Mouse (Mus musculus): Measurements from ENCODE around the gene Tcf7l1. TPM values are rescaled to one million over a fixed set of nuclear protein-coding genes. Genes with fewer than 3 reads are reported as not detected.

Gene Tcf7l1
- polyA plus RNA-seq, 1 experiment from 2014 or later, result 21.7 TPM

DNA sequence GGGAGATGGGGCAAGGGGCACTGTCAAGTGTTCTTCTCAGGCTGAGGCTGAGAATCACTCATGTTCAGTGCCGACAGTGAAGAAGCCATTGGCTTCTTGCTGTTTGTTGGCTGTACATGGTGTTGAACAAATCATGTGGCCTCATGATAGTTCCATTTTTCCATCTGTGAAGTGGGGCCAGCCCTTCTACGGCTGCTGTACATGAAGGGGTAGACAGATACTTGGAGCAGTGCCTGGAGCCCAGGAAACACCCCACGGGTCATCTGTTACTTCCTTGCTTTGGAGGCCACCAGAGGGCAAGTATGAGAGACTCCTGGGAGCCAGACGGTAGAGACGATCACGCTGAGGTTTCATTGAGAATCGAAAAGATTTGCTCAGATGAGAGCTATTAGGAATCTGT is 46.7 kb downstream of the Tcf7l1 start:
- peaks cover 14% of the 10 kb centered on the region for H3K4me1 ChIP-seq
- whole genome bisulfite sequencing, result 91% methylated on average over 7 of the region's 7 CpGs
- no peaks in the 10 kb centered on the region; the same call in 1 of the 2 replicates for H3K27me3 ChIP-seq
- H3K27ac ChIP-seq (replicated peaks), result no peak overlapping the region
- ATAC-seq (ENCODE audit: low FRiP score, low read depth), result no peak
- no peak overlapping the region for H3K9ac ChIP-seq (replicated peaks)
- H3K9me3 ChIP-seq, result no peaks in the 10 kb centered on the region
- no peak overlapping the region for H3K4me3 ChIP-seq
- no peak overlapping the region for H3K4me2 ChIP-seq (replicated peaks)
- H3K36me3 ChIP-seq, result no peaks in the 10 kb centered on the region

DNA sequence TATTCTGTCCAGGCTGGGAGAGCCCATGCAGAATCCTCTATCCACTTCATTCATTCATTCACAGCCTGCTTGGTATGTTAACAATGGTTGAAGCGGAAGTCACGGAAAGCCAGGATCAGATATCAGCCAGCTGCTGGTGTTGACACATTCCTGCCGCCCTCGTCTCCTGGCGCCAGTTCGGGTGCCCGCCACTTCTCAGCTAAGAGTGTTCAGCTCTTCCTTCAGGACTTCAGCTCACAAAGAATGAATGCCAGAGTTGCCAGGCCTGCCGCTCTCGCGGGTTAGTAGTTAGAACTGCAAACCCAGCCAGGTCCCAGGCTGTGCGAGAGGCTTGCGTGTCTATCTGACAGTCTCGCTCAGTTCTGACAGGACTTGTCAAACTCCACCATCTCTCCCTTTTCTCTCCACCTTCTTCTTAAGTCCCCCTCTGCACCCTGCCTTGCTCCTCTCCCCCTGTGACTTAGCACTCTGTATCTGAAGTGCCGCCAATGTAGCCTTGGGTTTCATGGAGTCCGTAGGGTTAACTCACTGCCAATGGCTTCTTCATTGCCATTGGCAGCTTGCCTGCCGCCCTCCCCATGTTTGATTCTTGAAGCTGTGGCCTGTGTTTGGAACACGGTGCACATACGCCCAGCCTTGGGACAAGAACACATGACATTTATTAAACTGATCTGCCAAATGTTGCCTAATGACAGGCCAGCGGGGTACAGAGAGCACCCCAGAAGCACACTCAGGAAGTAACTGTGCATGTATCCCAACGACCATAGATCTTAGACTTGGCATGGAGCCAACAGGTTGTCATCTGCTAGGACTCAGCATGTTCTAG is 48.2 kb downstream of the Tcf7l1 start:
- no peak overlapping the region for H3K9ac ChIP-seq (replicated peaks)
- ATAC-seq (ENCODE audit: low FRiP score, low read depth), result no peak
- 73% methylated on average over 20 of the region's 20 CpGs for WGBS
- peaks cover 12% of the 10 kb centered on the region for H3K4me1 ChIP-seq
- H3K27me3 ChIP-seq, result no peaks in the 10 kb centered on the region; the same call in 1 of the 2 replicates
- no peaks in the 10 kb centered on the region for H3K36me3 ChIP-seq
- H3K27ac ChIP-seq (replicated peaks), result no peak overlapping the region; the same call in 1 of the 2 replicates
- no peaks in the 10 kb centered on the region for H3K9me3 ChIP-seq
- no peak overlapping the region for H3K4me2 ChIP-seq (replicated peaks)
- no peak overlapping the region for H3K4me3 ChIP-seq

DNA sequence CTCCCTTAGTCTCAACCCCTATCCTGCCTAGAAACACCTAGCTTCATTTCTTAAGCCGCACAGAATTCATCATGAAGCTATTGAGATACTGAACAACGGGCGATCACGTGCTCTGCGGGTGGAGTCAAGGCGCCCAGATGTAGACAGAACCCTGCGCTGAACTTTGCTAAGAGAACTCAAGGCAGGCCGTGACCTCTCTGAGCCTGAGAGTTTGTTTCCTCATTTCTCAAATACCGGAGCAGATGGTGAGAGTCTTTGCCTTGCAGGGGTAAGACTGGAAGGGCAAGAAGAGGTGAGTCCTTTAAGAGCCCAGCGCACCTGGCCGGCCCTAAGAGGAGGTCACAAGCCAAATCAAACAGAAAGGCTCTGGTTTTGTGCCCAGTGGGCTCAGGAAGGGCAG is 52.2 kb downstream of the Tcf7l1 start:
- 92% methylated on average over 11 of the region's 11 CpGs for WGBS
- no peak overlapping the region for H3K27ac ChIP-seq (replicated peaks)
- H3K4me3 ChIP-seq, result no peak overlapping the region
- H3K4me2 ChIP-seq (replicated peaks), result no peak overlapping the region
- no peak for ATAC-seq (ENCODE audit: low FRiP score, low read depth)
- H3K9me3 ChIP-seq, result no peaks in the 10 kb centered on the region
- no peak overlapping the region for H3K9ac ChIP-seq (replicated peaks)
- no peaks in the 10 kb centered on the region for H3K27me3 ChIP-seq
- no peaks in the 10 kb centered on the region for H3K36me3 ChIP-seq
- peaks cover 14% of the 10 kb centered on the region for H3K4me1 ChIP-seq

DNA sequence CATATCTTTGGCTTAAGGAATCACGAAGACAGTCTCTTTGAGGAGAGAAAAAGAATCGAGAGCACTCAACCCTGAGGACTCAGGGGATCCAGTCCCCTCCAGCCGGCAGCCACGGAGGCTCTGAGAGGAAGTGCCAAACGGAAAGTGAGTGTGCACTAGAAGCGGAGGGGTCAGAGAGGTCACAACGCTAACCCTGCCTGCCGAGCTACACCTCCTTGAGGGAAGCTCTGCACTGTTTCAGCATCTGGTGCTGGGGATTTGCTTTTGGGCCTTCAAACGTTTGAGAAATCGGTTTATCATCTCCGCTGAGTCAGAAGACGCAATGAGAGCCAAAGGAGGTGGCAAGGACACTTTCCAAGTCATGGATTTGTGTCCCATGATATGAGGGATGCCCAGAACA is 53.8 kb downstream of the Tcf7l1 start:
- ATAC-seq (ENCODE audit: low FRiP score, low read depth), result no peak
- 43% methylated on average over 12 of the region's 12 CpGs for WGBS
- Histone ChIP-seq H3K9ac (replicated peaks) (no peak overlapping the region), H3K4me1 (peaks cover 19% of the 10 kb centered on the region), H3K27me3 (no peaks in the 10 kb centered on the region), H3K27ac (replicated peaks) (no peak overlapping the region), H3K36me3 (no peaks in the 10 kb centered on the region), H3K4me2 (replicated peaks) (no peak overlapping the region), H3K9me3 (no peaks in the 10 kb centered on the region), H3K4me3 (no peak overlapping the region)

DNA sequence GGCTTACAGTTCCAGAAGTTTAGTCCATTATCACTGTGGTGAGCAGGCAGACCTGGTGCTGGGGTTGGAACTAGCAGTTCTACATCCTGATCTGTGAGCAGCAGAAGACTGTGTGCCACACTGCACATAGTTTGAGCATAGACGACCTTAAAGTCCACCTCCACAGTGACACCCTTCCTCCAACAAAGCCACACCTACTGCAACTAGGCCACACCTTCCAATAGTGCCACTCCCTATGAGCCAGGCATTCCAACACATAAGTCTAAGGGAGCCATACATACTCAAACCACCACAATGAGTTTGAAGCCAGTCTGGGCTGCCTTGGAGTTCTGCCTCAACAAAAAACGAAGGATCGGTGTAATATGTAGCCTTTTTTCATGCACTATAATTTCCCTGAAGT is 55.7 kb downstream of the Tcf7l1 start:
- 91% methylated on average over 3 of the region's 3 CpGs for WGBS
- Histone ChIP-seq H3K4me3 (no peak overlapping the region), H3K9me3 (no peaks in the 10 kb centered on the region), H3K27ac (replicated peaks) (no peak overlapping the region), H3K4me2 (replicated peaks) (no peak overlapping the region), H3K36me3 (no peaks in the 10 kb centered on the region), H3K4me1 (peaks cover 38% of the 10 kb centered on the region), H3K9ac (replicated peaks) (no peak overlapping the region), H3K27me3 (no peaks in the 10 kb centered on the region)
- no peak for ATAC-seq (ENCODE audit: low FRiP score, low read depth)

DNA sequence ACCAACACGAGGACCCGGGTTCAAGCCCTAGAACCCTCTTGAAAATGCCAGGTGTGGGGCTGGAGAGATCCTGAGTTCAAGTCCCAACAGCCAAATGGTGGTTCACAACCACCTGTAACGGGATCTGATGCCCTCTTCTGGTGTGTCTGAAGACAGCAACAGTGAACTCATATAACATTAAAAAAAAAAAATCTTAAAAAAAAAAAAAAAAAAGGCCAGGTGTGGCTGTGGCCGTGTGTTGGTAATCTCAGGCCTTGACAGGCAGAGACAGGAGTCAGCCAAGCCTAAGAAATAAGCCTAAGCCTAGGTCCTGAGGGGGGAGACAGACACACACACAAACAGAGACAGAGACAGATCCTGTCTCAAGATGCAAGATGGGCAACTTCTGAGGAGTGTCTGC is 56.9 kb downstream of the Tcf7l1 start:
- Histone ChIP-seq H3K4me3 (no peak overlapping the region), H3K9me3 (no peaks in the 10 kb centered on the region), H3K9ac (replicated peaks) (no peak overlapping the region), H3K27me3 (no peaks in the 10 kb centered on the region), H3K27ac (replicated peaks) (no peak overlapping the region; the same call in 1 of the 2 replicates), H3K4me1 (peaks cover 48% of the 10 kb centered on the region), H3K36me3 (no peaks in the 10 kb centered on the region), H3K4me2 (replicated peaks) (no peak overlapping the region)
- ATAC-seq (ENCODE audit: low FRiP score, low read depth), result no peak
- 73% methylated on average over 4 of the region's 4 CpGs for WGBS

DNA sequence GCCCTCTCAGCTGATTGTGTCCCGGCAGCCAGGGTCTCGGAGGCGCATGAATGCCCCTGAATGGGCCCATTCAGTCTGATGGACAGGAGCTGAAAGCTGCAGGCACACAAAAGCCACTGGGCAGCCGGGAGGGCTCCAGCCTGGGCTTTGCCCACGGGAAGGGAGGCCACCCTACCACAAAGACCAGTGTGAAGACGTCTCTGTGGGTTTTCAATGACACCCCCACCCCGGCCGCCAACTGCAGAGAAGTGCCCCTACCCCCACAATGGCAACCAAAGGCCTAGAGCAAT is 58.5 kb downstream of the Tcf7l1 start:
- H3K4me1 ChIP-seq, result peaks cover 50% of the 10 kb centered on the region
- peak; percentile 88 for ATAC-seq (ENCODE audit: low FRiP score, low read depth)
- H3K27ac ChIP-seq (replicated peaks), result peak overlapping the region; percentile 84
- H3K4me3 ChIP-seq, result no peak overlapping the region
- peak overlapping the region; percentile 31 for H3K4me2 ChIP-seq (replicated peaks)
- H3K36me3 ChIP-seq, result no peaks in the 10 kb centered on the region
- 8% methylated on average over 8 of the region's 8 CpGs for WGBS
- no peaks in the 10 kb centered on the region for H3K9me3 ChIP-seq
- H3K9ac ChIP-seq (replicated peaks), result no peak overlapping the region
- H3K27me3 ChIP-seq, result no peaks in the 10 kb centered on the region

DNA sequence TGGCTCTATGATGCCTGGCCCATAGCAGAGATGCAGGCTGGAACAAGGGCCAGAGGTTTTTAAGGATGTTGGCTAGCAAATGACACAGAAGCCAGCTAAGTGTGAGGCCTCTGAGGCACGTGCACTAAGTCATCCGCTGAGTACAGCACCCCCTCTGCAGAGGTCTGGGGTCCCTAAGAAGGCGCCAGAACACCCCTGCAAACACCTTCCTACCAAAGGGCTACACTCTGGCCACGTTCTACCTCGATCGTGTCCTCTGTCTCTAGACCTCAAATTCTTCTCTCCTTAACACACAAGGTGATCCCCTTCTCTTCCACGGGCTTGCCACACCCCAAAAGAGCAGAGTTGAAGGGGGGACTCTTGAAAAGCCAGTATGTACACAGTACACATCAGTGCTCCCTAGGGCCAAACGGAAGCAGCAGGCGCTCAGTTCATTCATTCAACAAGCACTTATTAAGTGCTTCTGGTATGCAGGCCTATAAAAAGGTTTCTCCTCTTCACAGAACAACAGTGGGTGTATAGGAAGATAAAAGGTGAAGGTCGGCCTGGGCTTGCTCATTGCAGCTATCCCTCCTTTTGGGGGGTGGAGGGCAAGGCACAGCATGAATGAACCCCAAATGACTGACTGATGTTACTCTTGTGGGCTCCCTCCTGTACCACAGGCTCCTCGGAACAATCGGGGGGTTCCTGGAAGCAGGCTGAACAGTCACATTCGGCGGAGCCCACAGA is 59.1 kb downstream of the Tcf7l1 start:
- no peaks in the 10 kb centered on the region for H3K27me3 ChIP-seq
- WGBS, result 28% methylated on average over 14 of the region's 14 CpGs
- no peak overlapping the region for H3K4me3 ChIP-seq
- no peaks in the 10 kb centered on the region for H3K9me3 ChIP-seq
- peaks cover 55% of the 10 kb centered on the region for H3K4me1 ChIP-seq
- peak overlapping the region; percentile 84 for H3K27ac ChIP-seq (replicated peaks)
- ATAC-seq (ENCODE audit: low FRiP score, low read depth), result peak; percentile 13
- no peaks in the 10 kb centered on the region for H3K36me3 ChIP-seq
- peak overlapping the region; percentile 31 for H3K4me2 ChIP-seq (replicated peaks)
- H3K9ac ChIP-seq (replicated peaks), result no peak overlapping the region

DNA sequence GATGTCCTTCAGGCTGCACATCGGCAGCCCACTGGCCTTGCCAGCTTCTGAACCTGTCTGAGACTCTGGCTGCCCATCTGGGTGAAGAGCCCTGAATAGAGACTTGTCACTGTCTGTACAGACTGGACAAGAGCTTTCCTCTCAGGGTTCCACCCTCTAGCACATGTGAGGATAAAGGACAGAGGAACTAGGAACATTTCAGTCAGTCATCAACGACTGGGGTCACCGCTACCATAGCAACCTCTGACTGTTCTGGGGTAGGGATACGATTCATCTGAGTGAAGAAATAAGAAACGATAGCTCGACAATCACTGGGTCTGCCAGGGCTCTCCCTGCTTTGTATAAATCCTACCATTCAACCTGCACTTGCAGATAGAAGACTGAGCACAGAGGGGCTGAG is 61.2 kb downstream of the Tcf7l1 start:
- Histone ChIP-seq H3K4me2 (replicated peaks) (0 out of 2 replicates have a peak overlapping the region, but pooled peaks have one; percentile 3), H3K4me1 (peaks cover 72% of the 10 kb centered on the region), H3K4me3 (no peak overlapping the region), H3K36me3 (no peaks in the 10 kb centered on the region), H3K9me3 (no peaks in the 10 kb centered on the region), H3K27ac (replicated peaks) (peak overlapping the region; percentile 25), H3K9ac (replicated peaks) (0 out of 2 replicates have a peak overlapping the region, but pooled peaks have one; percentile 8), H3K27me3 (no peaks in the 10 kb centered on the region)
- ATAC-seq (ENCODE audit: low FRiP score, low read depth), result no peak
- WGBS, result 26% methylated on average over 6 of the region's 6 CpGs

DNA sequence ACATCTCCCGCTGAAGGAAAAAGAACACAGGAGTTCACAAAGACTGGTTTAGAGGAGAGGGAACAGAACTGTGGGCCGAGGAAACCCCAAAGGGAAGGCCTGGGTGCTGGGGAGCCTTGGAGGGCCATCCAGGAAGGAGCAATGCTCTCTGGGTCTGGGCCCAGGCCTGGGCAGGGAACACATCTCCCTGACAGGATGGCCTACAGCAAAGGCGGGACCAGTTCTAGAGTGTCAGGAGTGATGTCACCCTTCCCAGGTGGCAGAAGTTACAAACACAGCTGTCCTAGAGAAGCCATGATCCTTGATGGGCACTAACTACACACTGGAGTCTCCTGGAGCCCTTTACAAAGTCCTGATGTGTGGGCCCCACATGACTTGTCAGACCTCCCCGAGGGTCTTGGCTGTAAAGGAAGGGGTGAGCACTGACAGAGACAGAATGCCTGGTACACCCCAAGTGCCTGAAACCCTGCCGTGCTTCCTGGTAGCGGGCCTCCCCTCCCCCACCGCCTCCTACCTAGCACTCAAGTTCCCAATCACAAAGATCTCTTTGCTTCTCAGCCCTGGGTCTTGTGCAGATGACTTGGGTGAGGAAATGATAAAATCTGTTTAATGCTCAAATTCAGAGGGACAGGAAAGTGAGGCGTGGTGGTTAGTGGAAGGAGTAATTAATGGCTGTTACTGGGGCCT is 64.4 kb downstream of the Tcf7l1 start:
- ATAC-seq (ENCODE audit: low FRiP score, low read depth), result no peak
- Histone ChIP-seq H3K4me2 (replicated peaks) (no peak overlapping the region), H3K4me1 (peaks cover 50% of the 10 kb centered on the region), H3K4me3 (no peak overlapping the region), H3K27me3 (no peaks in the 10 kb centered on the region), H3K9me3 (no peaks in the 10 kb centered on the region), H3K9ac (replicated peaks) (no peak overlapping the region), H3K27ac (replicated peaks) (no peak overlapping the region), H3K36me3 (no peaks in the 10 kb centered on the region)
- 58% methylated on average over 8 of the region's 8 CpGs for WGBS

DNA sequence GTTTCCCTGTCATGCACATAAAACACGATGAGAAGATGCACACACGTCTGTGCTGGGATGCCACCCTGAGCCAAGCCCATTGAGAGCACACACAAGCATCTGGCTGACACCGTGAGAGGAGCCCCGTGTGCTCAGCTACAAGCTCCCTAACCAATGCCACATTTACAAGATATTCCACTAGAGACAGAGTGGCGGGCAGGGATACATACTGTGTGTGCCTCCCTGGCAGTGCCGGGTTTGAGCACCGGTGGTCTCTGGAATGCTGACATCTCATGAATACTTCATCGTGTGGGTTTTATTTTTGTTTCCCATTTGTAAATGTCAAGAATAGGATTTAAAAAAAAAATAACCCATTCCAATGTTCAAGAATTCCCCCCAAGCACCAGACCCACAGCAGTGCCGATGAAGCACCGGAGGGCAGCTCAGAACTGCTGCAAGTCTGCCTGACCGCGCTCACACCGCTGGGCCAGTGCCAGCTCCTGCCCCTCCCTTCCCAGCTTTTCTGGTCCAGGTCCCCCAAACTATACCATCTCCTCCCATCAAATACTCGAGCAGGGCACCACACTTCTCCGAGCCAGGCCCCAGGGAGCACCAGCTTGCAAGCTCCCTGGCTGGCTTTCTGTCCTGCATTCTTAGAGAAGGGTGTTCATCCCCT is 65.2 kb downstream of the Tcf7l1 start:
- Histone ChIP-seq H3K4me2 (replicated peaks) (no peak overlapping the region), H3K27me3 (no peaks in the 10 kb centered on the region), H3K9ac (replicated peaks) (no peak overlapping the region), H3K27ac (replicated peaks) (no peak overlapping the region), H3K9me3 (no peaks in the 10 kb centered on the region), H3K4me1 (peaks cover 43% of the 10 kb centered on the region), H3K4me3 (no peak overlapping the region), H3K36me3 (no peaks in the 10 kb centered on the region)
- WGBS, result 74% methylated on average over 15 of the region's 15 CpGs
- no peak for ATAC-seq (ENCODE audit: low FRiP score, low read depth)

DNA sequence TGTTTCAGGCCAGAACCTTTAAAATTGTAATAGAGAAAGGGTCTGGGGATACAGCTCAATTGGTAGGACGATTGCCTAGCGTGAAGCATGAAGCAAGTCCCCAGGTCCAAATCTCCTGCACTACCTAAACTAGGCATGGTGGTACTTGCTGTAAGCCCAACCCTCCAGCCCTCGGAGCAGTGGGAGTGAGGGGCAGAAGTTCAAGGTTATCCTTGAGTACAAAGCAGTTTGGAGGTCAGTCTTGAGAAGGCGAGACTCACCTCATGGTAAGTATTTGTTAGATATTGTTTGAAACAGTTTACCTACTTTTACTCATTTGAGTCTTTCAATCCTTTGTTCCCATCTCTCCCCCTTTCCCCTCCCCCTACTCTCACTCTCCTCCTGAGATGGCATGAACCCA is 65.9 kb downstream of the Tcf7l1 start:
- no peak overlapping the region for H3K4me3 ChIP-seq
- H3K27ac ChIP-seq (replicated peaks), result no peak overlapping the region
- peaks cover 36% of the 10 kb centered on the region for H3K4me1 ChIP-seq
- H3K27me3 ChIP-seq, result no peaks in the 10 kb centered on the region
- 93% methylated on average over 4 of the region's 4 CpGs for WGBS
- ATAC-seq (ENCODE audit: low FRiP score, low read depth), result no peak
- no peak overlapping the region for H3K4me2 ChIP-seq (replicated peaks)
- no peaks in the 10 kb centered on the region for H3K36me3 ChIP-seq
- H3K9me3 ChIP-seq, result no peaks in the 10 kb centered on the region
- no peak overlapping the region for H3K9ac ChIP-seq (replicated peaks)

Measured in midbrain, embryonic 12.5 days (tissue).